Mouse (Mus musculus) liver, embryonic 15.5 days (tissue): ENCODE measurements at regions not wholly inside any gene's neighbourhood (a gene's known extent, or its start where the extent isn't known, plus 50 kb on each side); places are given as distances from the start of the nearest gene placed in this dataset.

Experiments
- ATAC-seq: fragments of 200-750 bp; cut with Nextera tagmentation; 2 replicates; pipeline ENCODE4 v1.8.0; 2017; ENCODE audit warnings: moderate number of reproducible peaks, mild to moderate bottlenecking, moderate library complexity; ENCODE audit not compliant: insufficient read depth
- H3K27ac ChIP-seq: fragments of 300-500 bp; sonication (generic); replicated peaks from 2 replicates; pipeline ENCODE4 v1.5.1; 2015; ENCODE audit warnings: mild to moderate bottlenecking, inconsistent platforms
- H3K27me3 ChIP-seq: fragments of 300-500 bp; sonication (generic); 2 replicates; pipeline ENCODE4 v1.6.1; 2015; ENCODE audit warnings: mild to moderate bottlenecking, inconsistent platforms
- H3K36me3 ChIP-seq: fragments of 300-500 bp; sonication (generic); replicated peaks from 2 replicates; pipeline ENCODE4 v1.6.1; 2015; ENCODE audit warnings: moderate library complexity, mild to moderate bottlenecking, inconsistent platforms
- H3K4me1 ChIP-seq: fragments of 300-500 bp; sonication (generic); replicated peaks from 2 replicates; pipeline ENCODE4 v1.6.1; 2015; ENCODE audit warnings: inconsistent platforms
- H3K4me2 ChIP-seq: fragments of 300-500 bp; sonication (generic); 2 replicates; pipeline ENCODE4 v1.6.1; 2015; ENCODE audit warnings: moderate library complexity, mild to moderate bottlenecking, inconsistent platforms
- H3K4me3 ChIP-seq: fragments of 300-500 bp; sonication (generic); replicated peaks from 2 replicates; pipeline ENCODE4 v1.5.1; 2015; ENCODE audit warnings: mild to moderate bottlenecking, inconsistent platforms
- H3K9ac ChIP-seq: fragments of 300-500 bp; sonication (generic); 2 replicates; pipeline ENCODE4 v1.6.1; 2015; ENCODE audit warnings: moderate library complexity, mild to moderate bottlenecking, inconsistent platforms
- H3K9me3 ChIP-seq: fragments of 300-500 bp; sonication (generic); replicated peaks from 2 replicates; pipeline ENCODE4 v1.6.1; 2016; ENCODE audit warnings: inconsistent platforms
- WGBS: fragments of 180-500 bp; shearing (Covaris S2); methylation state at CpG from one replicate; pipeline ENCODE4 v1.1.7; 2015; ENCODE audit warnings: mixed read lengths; ENCODE audit not compliant: insufficient replicate concordance; 5-methylcytosine and 5-hydroxymethylcytosine counted together

GRCm38 (mm10) chr5:47781608-47782007, 201.3 kb upstream of the Slit2 start:
- WGBS, result 39% methylated on average over 5 of the region's 5 CpGs
- ATAC-seq, result no peak
- H3K4me2 ChIP-seq, result no peak overlapping the region

GRCm38 (mm10) chr5:47794639-47795272, 188.2 kb upstream of the Slit2 start:
- H3K36me3 ChIP-seq, result no peaks in the 10 kb centered on the region
- H3K4me1 ChIP-seq, result no peaks in the 10 kb centered on the region
- no peaks in the 10 kb centered on the region for H3K27me3 ChIP-seq

More at GRCm38 (mm10) chr5:47781608-47782007, 201.3 kb upstream of the Slit2 start:
- Histone ChIP-seq H3K4me3 (no peak overlapping the region), H3K27me3 (no peaks in the 10 kb centered on the region), H3K36me3 (no peaks in the 10 kb centered on the region), H3K4me1 (no peaks in the 10 kb centered on the region), H3K27ac (no peak overlapping the region), H3K9ac (no peak overlapping the region), H3K9me3 (no peaks in the 10 kb centered on the region)

GRCm38 (mm10) chr5:47795273-47795672, 187.7 kb upstream of the Slit2 start:
- H3K27ac ChIP-seq, result no peak overlapping the region
- 57% methylated on average over 3 of the region's 3 CpGs for WGBS
- ATAC-seq, result no peak
- H3K27me3 ChIP-seq, result no peaks in the 10 kb centered on the region
- no peaks in the 10 kb centered on the region for H3K9me3 ChIP-seq
- H3K4me2 ChIP-seq, result no peak overlapping the region
- H3K4me1 ChIP-seq, result no peaks in the 10 kb centered on the region
- no peak overlapping the region for H3K4me3 ChIP-seq
- no peak overlapping the region for H3K9ac ChIP-seq
- no peaks in the 10 kb centered on the region for H3K36me3 ChIP-seq

More at GRCm38 (mm10) chr5:47794639-47795272, 188.2 kb upstream of the Slit2 start:
- Histone ChIP-seq H3K9ac (no peak overlapping the region), H3K4me3 (no peak overlapping the region), H3K9me3 (no peaks in the 10 kb centered on the region), H3K4me2 (no peak overlapping the region), H3K27ac (no peak overlapping the region)
- ATAC-seq, result no peak
- 61% methylated on average over 6 of the region's 6 CpGs for WGBS

GRCm38 (mm10) chr5:47820936-47821335, 162.0 kb upstream of the Slit2 start:
- WGBS, result 62% methylated on average over 1 of the region's 1 CpGs
- H3K9me3 ChIP-seq, result no peaks in the 10 kb centered on the region
- no peak for ATAC-seq
- H3K9ac ChIP-seq, result no peak overlapping the region
- H3K27me3 ChIP-seq, result no peaks in the 10 kb centered on the region
- no peak overlapping the region for H3K4me3 ChIP-seq
- no peak overlapping the region for H3K27ac ChIP-seq
- H3K4me2 ChIP-seq, result no peak overlapping the region
- no peaks in the 10 kb centered on the region for H3K4me1 ChIP-seq
- no peaks in the 10 kb centered on the region for H3K36me3 ChIP-seq

- Histone ChIP-seq H3K4me2 (no peak overlapping the region), H3K4me3 (no peak overlapping the region), H3K9me3 (no peaks in the 10 kb centered on the region), H3K9ac (no peak overlapping the region), H3K27me3 (no peaks in the 10 kb centered on the region), H3K36me3 (no peaks in the 10 kb centered on the region), H3K4me1 (no peaks in the 10 kb centered on the region), H3K27ac (no peak overlapping the region)
- WGBS, result 64% methylated on average over 3 of the region's 3 CpGs
- ATAC-seq, result no peak
Observed at GRCm38 (mm10) chr5:47837998-47838397, 144.9 kb upstream of the Slit2 start.

DNA sequence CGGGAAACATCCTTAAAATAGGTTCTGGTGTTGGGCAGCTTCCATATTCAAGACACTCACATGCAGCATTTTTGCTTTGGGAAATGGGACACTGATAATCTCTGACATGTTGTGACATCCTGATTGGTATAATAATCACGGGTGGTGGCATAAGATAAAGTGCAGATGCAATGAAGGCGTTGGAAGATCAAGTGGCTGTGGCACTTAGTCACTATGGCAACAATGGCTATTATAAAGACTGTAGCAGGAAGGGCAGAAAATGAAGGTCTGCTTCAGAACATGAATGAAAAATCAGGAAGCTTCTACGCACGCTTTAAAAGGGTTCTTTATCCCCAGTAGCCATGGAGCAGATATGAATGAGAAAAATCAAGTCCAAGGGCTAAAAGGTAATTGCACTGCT, 113.2 kb upstream of the Slit2 start:
- Histone ChIP-seq H3K4me1 (no peaks in the 10 kb centered on the region), H3K27ac (no peak overlapping the region), H3K9me3 (no peaks in the 10 kb centered on the region), H3K36me3 (no peaks in the 10 kb centered on the region), H3K27me3 (no peaks in the 10 kb centered on the region), H3K9ac (no peak overlapping the region), H3K4me2 (no peak overlapping the region), H3K4me3 (no peak overlapping the region)
- ATAC-seq, result no peak
- WGBS, result 32% methylated on average over 5 of the region's 5 CpGs
